Mouse (Mus musculus): Measurements from ENCODE around the gene Arf5. TPM values are rescaled to one million over a fixed set of nuclear protein-coding genes. Genes with fewer than 3 reads are reported as not detected.
A peak's percentile ranks its signal among the peaks of the same experiment; 100 is the strongest.

The Arf5 gene
- 100 to 1,000 TPM; 205 TPM for total RNA-seq (2021)

GRCm38 (mm10) chr6:28423313-28423712, at the start of gene Arf5:
TSS of gene Arf5 (plus strand) at chr6:28423560.
- intact Hi-C loops (cut with DNase I), result loop anchor here (5.0 to 10.0 kb wide), 3 partner anchors 54 to 601 kb away; partner anchors contain the start of gene Snd1
- DNase-seq, result peak; percentile 96 to 98

- no peak for DNase-seq
- intact Hi-C loops (cut with DNase I), result no loop called here
Observed at GRCm38 (mm10) chr6:28381983-28382382, 41.4 kb upstream of the Arf5 start.

- no peak for DNase-seq
- intact Hi-C loops (cut with DNase I), result no loop called here
Observed at GRCm38 (mm10) chr6:28385169-28385568, 38.2 kb upstream of the Arf5 start.

GRCm38 (mm10) chr6:28389038-28389437, 34.3 kb upstream of the Arf5 start:
- DNase-seq, result no peak
- intact Hi-C loops (cut with DNase I), result no loop called here

GRCm38 (mm10) chr6:28396051-28396852, 27.1 kb upstream of the Arf5 start:
- intact Hi-C loops (cut with DNase I), result no loop called here
- DNase-seq, result no peak

- peak in 1 of 2 experiments; percentile 28 for DNase-seq
- intact Hi-C loops (cut with DNase I), result no loop called here
Observed at GRCm38 (mm10) chr6:28396853-28397457, 26.4 kb upstream of the Arf5 start.

- intact Hi-C loops (cut with DNase I), result loop anchor here (2.0 kb wide), 1 partner anchor 27 kb away; no protein-coding TSS in a partner anchor
- peak in 1 of 2 experiments; percentile 17 for DNase-seq
Observed at GRCm38 (mm10) chr6:28397681-28398203, 25.6 kb upstream of the Arf5 start, which contains the start of gene Zfp800. TSS of gene Zfp800 (minus strand) at chr6:28398005.

- no peak for DNase-seq
- intact Hi-C loops (cut with DNase I), result loop anchor here (2.0 kb wide), 1 partner anchor 26 kb away; no protein-coding TSS in a partner anchor
Observed at GRCm38 (mm10) chr6:28398726-28399125, 24.6 kb upstream of the Arf5 start.

- intact Hi-C loops (cut with DNase I), result loop anchor here (2.0 kb wide), 1 partner anchor 25 kb away; no protein-coding TSS in a partner anchor
- DNase-seq, result no peak
Observed at GRCm38 (mm10) chr6:28399791-28400190, 23.6 kb upstream of the Arf5 start.

- peak; percentile 35 to 52 for DNase-seq
- intact Hi-C loops (cut with DNase I), result no loop called here
Observed at GRCm38 (mm10) chr6:28410053-28410452, 13.3 kb upstream of the Arf5 start.

- DNase-seq, result no peak
- intact Hi-C loops (cut with DNase I), result no loop called here
Observed at GRCm38 (mm10) chr6:28411236-28411635, 12.1 kb upstream of the Arf5 start.

- DNase-seq, result peak; percentile 44 to 53
- intact Hi-C loops (cut with DNase I), result no loop called here
Observed at GRCm38 (mm10) chr6:28416981-28417380, 6.4 kb upstream of the Arf5 start.

GRCm38 (mm10) chr6:28418449-28418848, 4.9 kb upstream of the Arf5 start:
- peak; percentile 93 to 95 for DNase-seq

GRCm38 (mm10) chr6:28419673-28420072, 3.7 kb upstream of the Arf5 start:
- no peak for DNase-seq
- intact Hi-C loops (cut with DNase I), result loop anchor here (5.0 to 10.0 kb wide), 3 partner anchors 58 to 605 kb away; partner anchors contain the start of gene Snd1

More at GRCm38 (mm10) chr6:28418449-28418848, 4.9 kb upstream of the Arf5 start:
- intact Hi-C loops (cut with DNase I), result no loop called here

- no peak for DNase-seq
- intact Hi-C loops (cut with DNase I), result loop anchor here (5.0 to 10.0 kb wide), 3 partner anchors 57 to 604 kb away; partner anchors contain the start of gene Snd1
Observed at GRCm38 (mm10) chr6:28420361-28420760, 3.0 kb upstream of the Arf5 start.

- DNase-seq, result no peak
- intact Hi-C loops (cut with DNase I), result loop anchor here (5.0 to 10.0 kb wide), 3 partner anchors 56 to 604 kb away; partner anchors contain the start of gene Snd1
Observed at GRCm38 (mm10) chr6:28420865-28421264, 2.5 kb upstream of the Arf5 start.

- intact Hi-C loops (cut with DNase I), result loop anchor here (5.0 to 10.0 kb wide), 3 partner anchors 56 to 603 kb away; partner anchors contain the start of gene Snd1
- DNase-seq, result peak; percentile 96 to 97
Observed at GRCm38 (mm10) chr6:28421469-28422000, 1.8 kb upstream of the Arf5 start.

- DNase-seq, result no peak
- intact Hi-C loops (cut with DNase I), result loop anchor here (5.0 to 10.0 kb wide), 3 partner anchors 55 to 602 kb away; partner anchors contain the start of gene Snd1
Observed at GRCm38 (mm10) chr6:28422651-28423290, 589 bp upstream of the Arf5 start.

GRCm38 (mm10) chr6:28423767-28424695, 671 bp downstream of the Arf5 start:
- peak; percentile 66 to 68 for DNase-seq
- intact Hi-C loops (cut with DNase I), result loop anchor here (2.0 to 10.0 kb wide), 4 partner anchors 25 to 601 kb away; partner anchors contain the start of genes Snd1 and Zfp800
